Mouse (Mus musculus): ENCODE data around the gene Casp7. TPM values are rescaled to one million over a fixed set of nuclear protein-coding genes. Genes with fewer than 3 reads are reported as not detected.

Gene Casp7
- polyA plus RNA-seq, 1 experiment from 2014 or later, result 18.3 TPM

DNA sequence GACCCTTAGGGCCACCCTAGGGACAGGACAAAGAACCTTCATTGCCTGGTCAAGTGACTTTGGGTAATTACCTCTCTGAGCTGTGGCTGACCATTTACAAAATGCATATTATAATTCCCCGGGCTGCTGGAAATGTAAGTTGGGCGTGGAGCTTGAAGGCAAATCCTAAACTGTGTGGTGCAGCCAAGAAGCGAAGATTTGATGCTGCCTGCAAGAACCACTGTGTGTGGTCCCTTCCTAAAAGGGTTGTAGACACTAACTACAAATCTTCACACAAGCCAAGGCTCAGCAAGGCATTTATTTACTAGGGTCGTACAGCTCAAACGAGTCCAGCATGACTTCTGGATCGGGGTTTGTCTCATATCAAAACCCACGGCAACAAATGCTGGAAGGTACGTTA, 32.4 kb upstream of the Casp7 start:
- no peak for ATAC-seq (ENCODE audit: insufficient read depth, low FRiP score, low TSS enrichment)
- 82% methylated on average over 8 of the region's 8 CpGs for WGBS
- no peak overlapping the region for H3K4me3 ChIP-seq (ENCODE audit: low read depth, low read length)
- no peaks in the 10 kb centered on the region for H3K36me3 ChIP-seq (ENCODE audit: control insufficient read depth, insufficient read depth, low read length)
- H3K4me1 ChIP-seq (ENCODE audit: control insufficient read depth, insufficient read depth, low read length), result no peaks in the 10 kb centered on the region
- H3K9ac ChIP-seq (ENCODE audit: low read length), result no peak overlapping the region
- no peak overlapping the region for H3K27ac ChIP-seq (ENCODE audit: low read depth, low read length)
- H3K27me3 ChIP-seq (ENCODE audit: control insufficient read depth, insufficient read depth, low read length), result no peaks in the 10 kb centered on the region
- no peak overlapping the region for H3K4me2 ChIP-seq (ENCODE audit: low read depth)
- H3K9me3 ChIP-seq (ENCODE audit: control insufficient read depth, low read length), result no peaks in the 10 kb centered on the region
- DNase-seq (ENCODE audit: low spot score), result no peak

DNA sequence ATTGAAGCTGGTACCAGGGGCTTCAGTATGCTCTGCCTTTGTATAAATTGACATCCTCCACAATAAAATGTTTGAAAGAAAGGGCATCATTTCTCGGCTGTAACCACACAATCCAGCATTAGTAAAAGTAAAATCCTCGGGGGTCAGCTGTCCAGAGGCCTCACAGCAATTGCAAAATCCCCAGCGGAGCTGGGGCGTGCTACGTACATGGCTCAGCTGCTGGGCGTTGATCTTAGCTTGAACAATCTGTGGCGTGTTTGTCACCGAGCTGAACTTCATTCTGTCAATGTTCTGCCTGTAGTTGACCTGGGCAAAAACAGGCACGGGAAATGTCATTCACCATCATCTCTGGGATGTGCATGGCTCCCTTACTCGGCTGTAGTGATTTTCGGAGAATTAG, 30.8 kb upstream of the Casp7 start:
- WGBS, result 79% methylated on average over 11 of the region's 11 CpGs
- H3K36me3 ChIP-seq (ENCODE audit: control insufficient read depth, insufficient read depth, low read length), result no peaks in the 10 kb centered on the region

DNA sequence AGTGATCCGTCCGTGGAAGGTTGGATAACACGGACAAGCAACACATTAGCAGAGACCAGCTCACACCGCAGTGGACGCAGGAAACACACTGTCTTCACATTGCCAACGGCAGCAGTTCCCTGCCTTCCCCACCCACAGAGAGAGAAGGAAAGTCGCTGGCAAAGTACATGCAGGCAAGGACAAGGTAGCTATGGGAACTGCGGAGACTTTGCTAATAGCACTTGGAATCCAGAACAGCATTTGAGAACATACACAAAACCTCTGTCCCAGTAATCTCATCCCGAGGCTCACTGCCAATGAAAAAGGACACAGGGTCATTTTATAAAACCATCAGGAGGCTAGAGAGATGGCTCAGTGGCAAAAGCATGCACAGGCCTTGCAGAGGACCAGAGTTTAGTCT, 30.3 kb upstream of the Casp7 start:
- no peaks in the 10 kb centered on the region for H3K9me3 ChIP-seq (ENCODE audit: control insufficient read depth, low read length)
- no peak overlapping the region for H3K4me3 ChIP-seq (ENCODE audit: low read depth, low read length)
- H3K27ac ChIP-seq (ENCODE audit: low read depth, low read length), result no peak overlapping the region
- ATAC-seq (ENCODE audit: insufficient read depth, low FRiP score, low TSS enrichment), result no peak
- H3K4me1 ChIP-seq (ENCODE audit: control insufficient read depth, insufficient read depth, low read length), result no peaks in the 10 kb centered on the region
- H3K4me2 ChIP-seq (ENCODE audit: low read depth), result no peak overlapping the region
- DNase-seq (ENCODE audit: low spot score), result no peak
- no peaks in the 10 kb centered on the region for H3K36me3 ChIP-seq (ENCODE audit: control insufficient read depth, insufficient read depth, low read length)
- WGBS, result 85% methylated on average over 9 of the region's 9 CpGs
- H3K27me3 ChIP-seq (ENCODE audit: control insufficient read depth, insufficient read depth, low read length), result no peaks in the 10 kb centered on the region
- H3K9ac ChIP-seq (ENCODE audit: low read length), result no peak overlapping the region

More for the DNA sequence above, 30.8 kb upstream of the Casp7 start:
- no peak overlapping the region for H3K4me3 ChIP-seq (ENCODE audit: low read depth, low read length)
- H3K27ac ChIP-seq (ENCODE audit: low read depth, low read length), result no peak overlapping the region
- H3K9ac ChIP-seq (ENCODE audit: low read length), result no peak overlapping the region
- H3K4me2 ChIP-seq (ENCODE audit: low read depth), result no peak overlapping the region
- DNase-seq (ENCODE audit: low spot score), result no peak
- H3K4me1 ChIP-seq (ENCODE audit: control insufficient read depth, insufficient read depth, low read length), result no peaks in the 10 kb centered on the region
- ATAC-seq (ENCODE audit: insufficient read depth, low FRiP score, low TSS enrichment), result no peak
- no peaks in the 10 kb centered on the region for H3K9me3 ChIP-seq (ENCODE audit: control insufficient read depth, low read length)
- H3K27me3 ChIP-seq (ENCODE audit: control insufficient read depth, insufficient read depth, low read length), result no peaks in the 10 kb centered on the region

DNA sequence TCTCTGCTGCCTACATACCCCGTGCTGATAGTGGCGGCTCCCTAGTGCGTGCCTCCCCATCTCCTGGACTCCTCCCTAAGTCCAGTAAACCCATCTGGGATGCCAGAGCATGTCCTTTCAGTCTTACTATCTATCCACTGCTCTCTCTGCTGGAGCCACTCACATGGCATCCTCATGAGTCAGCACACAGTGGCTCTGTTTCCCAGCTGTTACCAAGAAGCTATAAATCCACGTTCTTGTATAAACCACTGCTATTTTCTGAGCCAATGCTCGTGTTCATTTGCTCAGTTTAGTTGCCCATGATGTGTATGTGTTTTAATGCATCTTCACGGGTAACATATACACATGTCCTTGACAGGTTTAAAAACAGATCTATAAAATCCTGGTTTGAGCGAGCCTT, 29.2 kb upstream of the Casp7 start:
- ATAC-seq (ENCODE audit: insufficient read depth, low FRiP score, low TSS enrichment) (no peak), DNase-seq (ENCODE audit: low spot score) (no peak)
- 86% methylated on average over 7 of the region's 7 CpGs for WGBS
- no peak overlapping the region for H3K4me3 ChIP-seq (ENCODE audit: low read depth, low read length)
- H3K4me2 ChIP-seq (ENCODE audit: low read depth), result no peak overlapping the region
- H3K36me3 ChIP-seq (ENCODE audit: control insufficient read depth, insufficient read depth, low read length), result no peaks in the 10 kb centered on the region
- no peaks in the 10 kb centered on the region for H3K4me1 ChIP-seq (ENCODE audit: control insufficient read depth, insufficient read depth, low read length)
- H3K9ac ChIP-seq (ENCODE audit: low read length), result no peak overlapping the region
- no peak overlapping the region for H3K27ac ChIP-seq (ENCODE audit: low read depth, low read length)
- no peaks in the 10 kb centered on the region for H3K27me3 ChIP-seq (ENCODE audit: control insufficient read depth, insufficient read depth, low read length)
- no peaks in the 10 kb centered on the region for H3K9me3 ChIP-seq (ENCODE audit: control insufficient read depth, low read length)

DNA sequence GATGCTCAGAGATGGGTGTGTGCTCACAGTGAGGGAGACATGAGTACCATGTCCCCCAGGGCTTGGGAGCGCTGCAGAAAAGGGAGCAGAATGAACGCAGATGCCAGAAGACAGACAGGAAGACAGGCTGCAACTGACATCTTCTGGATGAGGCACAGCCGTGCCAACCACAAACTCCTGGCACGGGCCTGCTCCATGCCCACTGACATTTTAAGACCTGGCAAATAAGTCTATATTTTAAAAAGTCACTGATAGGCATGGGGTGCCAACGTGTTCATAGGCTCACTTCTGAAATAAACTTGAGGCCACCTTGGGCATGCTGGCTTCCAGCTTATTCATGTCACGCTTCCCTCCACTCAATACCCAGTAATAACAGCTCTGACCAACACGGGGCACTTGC, 28.0 kb upstream of the Casp7 start:
- WGBS, result 94% methylated on average over 7 of the region's 7 CpGs
- no peak overlapping the region for H3K27ac ChIP-seq (ENCODE audit: low read depth, low read length)

DNA sequence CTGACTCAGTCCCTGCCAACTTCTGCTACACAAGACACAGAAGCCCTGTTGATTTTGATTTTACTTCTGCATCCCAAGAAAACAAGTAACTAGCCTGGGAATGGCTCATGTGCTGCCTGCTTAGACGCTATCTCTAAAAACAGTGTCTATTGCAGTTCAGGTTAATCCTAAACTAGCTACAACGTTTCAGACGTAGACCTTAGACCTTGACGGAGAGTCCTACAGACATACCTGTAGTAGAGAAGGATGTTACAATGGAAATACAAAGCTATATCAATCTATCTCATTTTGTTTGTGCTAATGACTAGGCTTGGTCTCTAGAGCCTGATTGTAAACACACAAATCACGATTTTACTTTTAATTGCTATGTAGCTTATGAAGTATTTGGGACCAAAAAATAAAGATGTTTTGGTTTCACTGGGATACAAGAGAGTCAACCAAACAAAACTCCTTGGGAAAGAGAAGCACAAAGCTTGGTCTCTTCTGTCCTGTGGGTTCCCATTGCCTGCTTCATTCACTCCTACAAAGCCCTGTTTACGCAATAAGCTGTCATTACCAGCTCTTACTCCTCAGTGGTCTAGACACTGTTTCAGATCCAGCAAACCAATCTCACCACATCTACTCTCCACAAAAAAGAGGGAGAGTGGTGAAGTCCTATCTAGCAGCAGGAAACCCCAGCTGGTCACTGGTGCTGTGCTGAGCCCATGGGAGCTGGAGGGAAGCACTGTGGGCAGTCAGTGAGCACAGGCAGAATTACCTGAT, 26.4 kb upstream of the Casp7 start:
- Histone ChIP-seq H3K4me2 (ENCODE audit: low read depth) (no peak overlapping the region), H3K36me3 (ENCODE audit: control insufficient read depth, insufficient read depth, low read length) (no peaks in the 10 kb centered on the region), H3K4me3 (ENCODE audit: low read depth, low read length) (no peak overlapping the region), H3K4me1 (ENCODE audit: control insufficient read depth, insufficient read depth, low read length) (no peaks in the 10 kb centered on the region), H3K27ac (ENCODE audit: low read depth, low read length) (no peak overlapping the region), H3K9ac (ENCODE audit: low read length) (no peak overlapping the region), H3K27me3 (ENCODE audit: control insufficient read depth, insufficient read depth, low read length) (no peaks in the 10 kb centered on the region), H3K9me3 (ENCODE audit: control insufficient read depth, low read length) (no peaks in the 10 kb centered on the region)
- no peak for ATAC-seq (ENCODE audit: insufficient read depth, low FRiP score, low TSS enrichment)
- WGBS, result 94% methylated on average over 6 of the region's 6 CpGs
- DNase-seq (ENCODE audit: low spot score), result no peak

More for the DNA sequence above, 28.0 kb upstream of the Casp7 start:
- no peak for ATAC-seq (ENCODE audit: insufficient read depth, low FRiP score, low TSS enrichment)
- Histone ChIP-seq H3K4me1 (ENCODE audit: control insufficient read depth, insufficient read depth, low read length) (no peaks in the 10 kb centered on the region), H3K27me3 (ENCODE audit: control insufficient read depth, insufficient read depth, low read length) (no peaks in the 10 kb centered on the region), H3K9me3 (ENCODE audit: control insufficient read depth, low read length) (no peaks in the 10 kb centered on the region), H3K36me3 (ENCODE audit: control insufficient read depth, insufficient read depth, low read length) (no peaks in the 10 kb centered on the region), H3K9ac (ENCODE audit: low read length) (no peak overlapping the region), H3K4me3 (ENCODE audit: low read depth, low read length) (no peak overlapping the region), H3K4me2 (ENCODE audit: low read depth) (no peak overlapping the region)
- no peak for DNase-seq (ENCODE audit: low spot score)

DNA sequence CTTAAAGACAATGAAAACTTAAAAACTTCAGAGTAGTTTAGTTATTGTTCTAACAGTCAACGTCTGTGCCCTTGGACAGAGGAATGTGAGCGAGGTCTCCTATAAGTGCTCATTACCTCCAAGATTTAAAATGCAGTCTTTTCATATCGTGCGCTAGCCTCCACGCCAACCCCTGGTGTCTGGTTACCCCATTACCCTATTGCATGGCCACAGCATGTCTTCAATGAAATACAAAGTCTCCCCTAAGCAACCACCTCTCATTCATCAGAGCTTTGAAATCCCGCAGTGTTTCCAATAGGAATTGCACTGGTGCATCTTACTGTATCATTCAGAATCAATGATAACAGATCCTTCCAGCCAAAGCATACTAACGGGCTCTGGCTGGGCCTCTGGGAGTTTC, 24.7 kb upstream of the Casp7 start:
- ATAC-seq (ENCODE audit: insufficient read depth, low FRiP score, low TSS enrichment), result no peak
- no peak overlapping the region for H3K9ac ChIP-seq (ENCODE audit: low read length)
- no peaks in the 10 kb centered on the region for H3K27me3 ChIP-seq (ENCODE audit: control insufficient read depth, insufficient read depth, low read length)
- no peaks in the 10 kb centered on the region for H3K36me3 ChIP-seq (ENCODE audit: control insufficient read depth, insufficient read depth, low read length)
- DNase-seq (ENCODE audit: low spot score), result no peak
- H3K27ac ChIP-seq (ENCODE audit: low read depth, low read length), result no peak overlapping the region
- H3K4me1 ChIP-seq (ENCODE audit: control insufficient read depth, insufficient read depth, low read length), result no peaks in the 10 kb centered on the region
- 80% methylated on average over 7 of the region's 7 CpGs for WGBS
- H3K4me2 ChIP-seq (ENCODE audit: low read depth), result no peak overlapping the region
- no peaks in the 10 kb centered on the region for H3K9me3 ChIP-seq (ENCODE audit: control insufficient read depth, low read length)
- H3K4me3 ChIP-seq (ENCODE audit: low read depth, low read length), result no peak overlapping the region

DNA sequence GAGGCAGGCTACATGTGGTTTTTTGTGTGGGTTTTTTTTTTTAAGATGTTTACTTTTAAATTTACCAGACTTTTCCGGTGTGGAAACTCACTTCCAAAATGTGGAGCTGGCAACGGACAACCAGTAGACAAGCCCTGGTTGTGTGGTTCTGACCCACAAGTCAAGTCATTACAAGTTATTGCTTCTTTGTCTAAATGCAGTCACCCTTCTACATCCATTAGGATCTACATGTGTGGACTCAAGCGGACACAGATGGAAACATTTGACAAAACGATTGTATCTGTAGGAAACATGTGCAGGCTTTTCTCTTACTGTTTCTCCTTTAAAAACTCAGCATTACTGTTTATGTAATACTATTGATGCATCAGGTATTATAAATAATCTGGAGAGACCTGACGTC, 23.7 kb upstream of the Casp7 start:
- 93% methylated on average over 5 of the region's 5 CpGs for WGBS
- Histone ChIP-seq H3K4me3 (ENCODE audit: low read depth, low read length) (no peak overlapping the region), H3K36me3 (ENCODE audit: control insufficient read depth, insufficient read depth, low read length) (no peaks in the 10 kb centered on the region), H3K27ac (ENCODE audit: low read depth, low read length) (no peak overlapping the region), H3K9me3 (ENCODE audit: control insufficient read depth, low read length) (no peaks in the 10 kb centered on the region), H3K4me1 (ENCODE audit: control insufficient read depth, insufficient read depth, low read length) (no peaks in the 10 kb centered on the region), H3K9ac (ENCODE audit: low read length) (no peak overlapping the region), H3K4me2 (ENCODE audit: low read depth) (no peak overlapping the region), H3K27me3 (ENCODE audit: control insufficient read depth, insufficient read depth, low read length) (no peaks in the 10 kb centered on the region)
- ATAC-seq (ENCODE audit: insufficient read depth, low FRiP score, low TSS enrichment) (no peak), DNase-seq (ENCODE audit: low spot score) (no peak)

DNA sequence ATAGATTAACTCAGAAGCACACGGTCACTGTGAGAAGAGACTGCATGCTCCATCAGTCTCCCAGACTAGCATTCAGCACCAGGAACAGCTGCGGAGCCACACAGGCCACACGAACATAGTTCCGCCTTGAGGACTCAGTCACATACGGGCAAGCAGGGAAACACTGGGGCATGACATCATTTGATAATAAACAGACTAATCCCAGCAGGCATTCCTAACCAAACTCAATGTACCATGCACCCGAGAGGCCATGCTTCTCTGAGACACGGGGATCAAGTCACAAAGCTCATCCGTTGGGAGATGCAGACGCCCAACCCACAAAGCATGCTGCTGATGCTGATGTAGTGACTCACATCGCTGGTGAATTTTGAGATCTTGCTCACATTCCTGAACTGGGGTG, 22.9 kb upstream of the Casp7 start:
- Histone ChIP-seq H3K27me3 (ENCODE audit: control insufficient read depth, insufficient read depth, low read length) (no peaks in the 10 kb centered on the region), H3K9ac (ENCODE audit: low read length) (no peak overlapping the region), H3K9me3 (ENCODE audit: control insufficient read depth, low read length) (no peaks in the 10 kb centered on the region), H3K4me2 (ENCODE audit: low read depth) (no peak overlapping the region), H3K36me3 (ENCODE audit: control insufficient read depth, insufficient read depth, low read length) (no peaks in the 10 kb centered on the region), H3K27ac (ENCODE audit: low read depth, low read length) (no peak overlapping the region), H3K4me3 (ENCODE audit: low read depth, low read length) (no peak overlapping the region), H3K4me1 (ENCODE audit: control insufficient read depth, insufficient read depth, low read length) (no peaks in the 10 kb centered on the region)
- DNase-seq (ENCODE audit: low spot score) (no peak), ATAC-seq (ENCODE audit: insufficient read depth, low FRiP score, low TSS enrichment) (no peak)
- 76% methylated on average over 10 of the region's 10 CpGs for WGBS
